In the genomic region with DNA sequence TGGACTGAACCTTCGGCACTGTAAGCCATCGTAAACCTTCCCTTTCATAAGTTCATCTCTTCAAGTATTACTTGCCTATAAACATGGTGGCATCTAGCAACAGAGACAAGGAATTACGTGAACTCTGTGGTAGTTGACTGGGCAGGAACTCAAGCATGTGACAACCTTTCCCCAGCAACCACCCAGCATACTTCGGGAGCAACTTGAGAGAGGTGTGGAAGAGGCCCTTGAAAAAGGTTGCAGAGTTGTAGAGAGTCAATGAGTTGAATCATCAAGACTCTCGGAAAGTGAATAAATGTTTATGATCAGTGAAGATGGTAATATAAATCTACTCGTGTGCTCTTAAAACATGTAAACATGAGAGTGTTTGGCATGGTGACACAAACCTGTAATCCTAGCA, we compare ENCODE assay signal across 18 mouse cellular contexts.
"Had no signal": no experiment of that assay in that cellular context is flagged by ENCODE, and none has a peak within 500 bp of the region (broad histone marks: within the 10 kb centered on the region; RNA-seq: fewer than 3 reads in every experiment).

No protein-coding gene starts in this region.

- H3K4me3 ChIP-seq: limb, embryonic 15.5 days; midbrain, embryonic 10.5 days; midbrain, embryonic 12.5 days; myocyte; neural tube, embryonic 13.5 days; neural tube, embryonic 15.5 days had no signal

- H3K4me1 ChIP-seq: limb, embryonic 15.5 days had no signal

- H3K9me3 ChIP-seq: limb, embryonic 15.5 days; midbrain, embryonic 10.5 days; midbrain, embryonic 12.5 days; neural tube, embryonic 13.5 days; neural tube, embryonic 15.5 days had no signal

- H3K4me2 ChIP-seq: limb, embryonic 15.5 days; liver, embryonic 11.5 days; lung, embryonic 14.5 days; midbrain, embryonic 12.5 days; neural tube, embryonic 13.5 days; neural tube, embryonic 15.5 days had no signal

- DNase-seq: lung, embryonic 14.5 days; midbrain, embryonic 14.5 days; retina, postnatal 1 day; right cerebral cortex, adult 18-20 months; right cerebral cortex, postnatal 25 days; right cerebral cortex, postnatal 4 days; spleen, adult 18-20 months; thymus, adult 18-20 months; thymus, postnatal 36 days had no signal

- H3K9ac ChIP-seq: limb, embryonic 15.5 days; liver, embryonic 14.5 days; lung, embryonic 14.5 days; midbrain, embryonic 12.5 days; neural tube, embryonic 13.5 days; neural tube, embryonic 15.5 days had no signal

- H3K27me3 ChIP-seq: limb, embryonic 15.5 days; midbrain, embryonic 12.5 days; neural tube, embryonic 13.5 days; neural tube, embryonic 15.5 days had no signal

- H3K27ac ChIP-seq: limb, embryonic 15.5 days; liver, embryonic 14.5 days; midbrain, embryonic 10.5 days; midbrain, embryonic 12.5 days; neural tube, embryonic 13.5 days; neural tube, embryonic 15.5 days had no signal

- H3K36me3 ChIP-seq: limb, embryonic 15.5 days; midbrain, embryonic 10.5 days; midbrain, embryonic 12.5 days; neural tube, embryonic 13.5 days; neural tube, embryonic 15.5 days had no signal

- ATAC-seq: midbrain, embryonic 16.5 days had no signal
